Mouse (Mus musculus) kidney, postnatal 14 days (tissue): ENCODE data around the gene Rps10.
"Not testable (repeated sequence)": the region's sequence is repeated elsewhere in the genome, so short reads cannot be mapped to it uniquely, and the experiment has no call there.

Experiments
- DNase-seq: peaks from one replicate; pipeline ENCODE4 v3.0.0; 2022; ENCODE audit warnings: mixed read lengths

Gene Rps10

DNA sequence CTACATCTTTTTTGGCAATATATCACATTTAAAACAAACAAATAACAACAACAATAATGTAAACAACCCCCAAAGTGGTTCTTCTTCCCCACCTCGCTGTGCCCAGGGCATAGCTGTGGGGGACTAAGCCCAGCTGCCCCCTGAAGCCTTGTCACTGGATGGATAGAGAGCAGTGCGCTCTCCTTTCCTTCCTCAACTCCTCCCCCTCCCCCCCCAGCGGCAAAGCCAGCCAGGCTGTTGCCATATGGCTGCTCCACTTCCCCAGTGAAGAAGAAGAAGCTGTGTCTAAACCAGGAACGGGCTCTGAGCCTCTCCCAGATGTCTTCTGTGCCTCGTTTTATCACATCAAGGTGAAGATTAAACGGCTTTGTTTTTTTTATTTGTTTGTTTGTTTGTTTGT is 6.6 kb upstream of the Rps10 start:
- no peak for DNase-seq

DNA sequence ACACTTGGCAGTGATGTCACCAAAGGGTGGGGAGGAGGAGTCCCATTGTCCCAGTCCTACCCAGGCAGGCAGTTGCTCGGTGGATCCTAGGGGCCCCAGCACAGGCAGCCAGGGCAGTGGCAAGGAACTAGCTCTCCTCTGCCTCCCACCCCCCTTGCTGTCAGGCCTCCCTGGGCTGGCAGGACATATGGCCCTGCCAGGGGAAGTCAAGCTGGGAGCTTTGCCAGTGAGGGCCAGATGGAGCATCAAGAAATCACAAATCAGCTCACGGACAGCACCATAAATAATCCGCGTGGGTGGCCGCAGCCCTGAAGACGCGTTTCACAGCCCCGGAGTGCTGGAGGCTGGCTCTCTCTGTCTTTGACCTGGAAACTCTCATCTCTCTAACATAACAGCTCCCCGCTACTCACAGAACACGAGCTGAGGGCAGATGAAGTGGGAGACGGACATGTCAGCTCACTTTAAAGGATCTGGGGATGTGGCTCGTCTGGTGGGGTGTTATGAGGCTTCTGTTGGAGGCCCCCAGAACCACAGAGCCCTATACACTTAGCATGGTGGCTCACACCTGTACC is 6.1 kb upstream of the Rps10 start:
- DNase-seq, result peak; percentile 41

DNA sequence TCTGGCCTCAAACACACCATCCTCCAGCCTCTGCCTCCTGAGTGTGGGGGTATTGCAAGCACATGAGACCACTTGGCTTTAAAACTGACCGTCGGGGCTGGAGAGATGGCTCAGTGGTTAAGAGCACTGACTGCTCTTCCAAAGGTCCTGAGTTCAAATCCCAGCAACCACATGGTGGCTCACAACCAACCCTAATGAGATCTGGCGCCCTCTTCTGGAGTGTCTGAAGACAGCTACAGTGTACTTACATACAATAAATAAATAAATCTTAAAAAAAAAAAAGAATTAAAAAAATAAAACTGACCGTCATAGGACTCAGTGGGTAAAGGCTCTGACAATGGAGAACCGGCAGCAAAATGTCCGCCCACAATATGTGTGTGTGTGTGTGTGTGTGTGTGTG is 3.4 kb upstream of the Rps10 start:
- not testable (repeated sequence) for DNase-seq

DNA sequence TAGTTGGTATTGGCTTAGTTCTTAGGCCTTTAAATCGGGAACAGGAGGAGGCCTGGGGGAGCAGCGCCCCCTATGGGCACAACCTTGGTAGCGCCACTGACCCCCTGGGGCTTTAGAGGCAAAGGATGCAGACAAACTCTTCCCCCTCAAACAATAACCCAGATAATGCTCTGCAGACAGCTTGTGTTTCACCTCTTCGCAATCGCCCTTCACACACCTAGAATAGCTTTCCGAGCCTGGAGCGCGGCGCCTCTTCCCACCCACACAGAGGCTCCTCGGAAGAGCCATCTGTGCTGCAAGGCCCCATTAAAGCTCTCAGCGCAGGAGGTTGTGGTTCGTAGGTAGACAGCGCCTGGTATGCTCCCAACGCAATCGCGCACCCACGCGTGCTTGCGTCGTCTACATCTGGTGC is 2.5 kb upstream of the Rps10 start:
- no peak for DNase-seq

DNA sequence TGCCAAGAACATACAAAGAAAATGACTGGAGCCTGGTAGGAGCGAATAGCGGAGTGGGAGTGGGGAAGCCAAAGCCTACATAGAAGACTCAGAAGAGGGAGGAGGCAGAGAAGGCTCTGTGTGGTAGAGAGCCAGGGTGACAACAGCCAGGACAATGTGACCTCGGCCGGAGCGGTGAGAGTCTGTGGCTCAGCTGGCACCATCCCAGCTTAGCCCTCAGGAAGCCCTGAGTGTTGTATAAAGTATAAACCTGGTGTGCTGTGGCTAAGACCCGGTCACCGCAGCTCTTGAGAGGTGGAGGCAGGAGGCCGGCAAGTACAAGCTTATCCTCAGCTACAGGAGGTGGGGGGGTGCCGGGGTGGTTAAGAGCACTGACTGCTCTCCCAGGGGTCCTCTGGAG is 864 bp upstream of the Rps10 start:
- no peak for DNase-seq

DNA sequence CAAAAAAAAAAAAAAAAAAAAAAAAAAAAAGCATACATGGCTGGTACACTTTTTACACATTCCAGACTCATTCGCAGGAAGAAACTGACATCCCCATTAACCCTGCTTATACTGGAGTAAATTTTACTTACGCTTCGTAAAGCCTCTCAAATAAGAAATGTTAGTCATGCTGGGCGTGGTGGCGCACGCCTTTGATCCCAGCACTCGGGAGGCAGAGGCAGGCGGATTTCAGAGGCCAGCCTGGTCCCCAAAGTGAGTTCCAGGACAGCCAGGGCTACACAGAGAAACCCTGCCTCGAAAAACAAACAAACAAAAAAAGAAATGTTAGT is 930 bp downstream of the Rps10 start:
- not testable (repeated sequence) for DNase-seq

DNA sequence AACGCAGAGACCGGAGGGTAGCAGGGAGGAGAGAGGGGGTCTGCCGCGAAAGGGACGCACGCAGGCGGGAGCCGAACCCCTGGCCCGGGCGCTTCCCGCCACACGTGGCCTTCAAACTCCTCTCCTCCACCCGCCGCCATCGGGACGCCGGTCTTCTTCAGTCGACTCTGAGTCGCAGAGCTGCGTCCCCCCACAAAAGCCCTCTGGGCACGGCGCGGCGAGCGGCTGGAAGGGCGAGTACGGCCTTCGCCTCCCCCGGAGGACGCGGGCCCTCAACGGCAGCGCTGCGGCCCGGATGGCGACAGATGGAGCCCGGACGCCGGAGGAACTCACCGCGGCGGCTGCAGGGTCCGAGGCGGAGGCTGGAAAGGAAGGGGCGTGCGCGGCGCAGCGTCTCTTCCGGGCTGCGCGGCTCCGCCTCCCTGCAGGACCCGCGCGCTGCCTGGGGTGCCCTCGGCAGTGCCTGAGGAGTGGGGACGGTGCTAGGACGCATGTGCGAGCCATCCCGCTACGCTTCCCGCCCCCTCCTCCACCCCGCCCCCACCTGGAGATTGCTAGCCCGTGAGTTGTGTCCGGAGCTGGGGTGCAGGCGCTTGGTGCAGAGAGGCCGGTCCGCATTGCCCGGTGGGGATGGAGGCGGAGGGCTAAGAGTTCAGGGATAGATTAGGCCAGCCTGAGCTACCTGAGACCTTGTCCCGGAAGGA is 1.4 kb downstream of the Rps10 start, which contains the start of gene RPS10-NUDT3:
Gene RPS10-NUDT3 (minus strand): TSS at position 352 of the 704 bp plus-strand sequence.
- DNase-seq, result peak; percentile 94

DNA sequence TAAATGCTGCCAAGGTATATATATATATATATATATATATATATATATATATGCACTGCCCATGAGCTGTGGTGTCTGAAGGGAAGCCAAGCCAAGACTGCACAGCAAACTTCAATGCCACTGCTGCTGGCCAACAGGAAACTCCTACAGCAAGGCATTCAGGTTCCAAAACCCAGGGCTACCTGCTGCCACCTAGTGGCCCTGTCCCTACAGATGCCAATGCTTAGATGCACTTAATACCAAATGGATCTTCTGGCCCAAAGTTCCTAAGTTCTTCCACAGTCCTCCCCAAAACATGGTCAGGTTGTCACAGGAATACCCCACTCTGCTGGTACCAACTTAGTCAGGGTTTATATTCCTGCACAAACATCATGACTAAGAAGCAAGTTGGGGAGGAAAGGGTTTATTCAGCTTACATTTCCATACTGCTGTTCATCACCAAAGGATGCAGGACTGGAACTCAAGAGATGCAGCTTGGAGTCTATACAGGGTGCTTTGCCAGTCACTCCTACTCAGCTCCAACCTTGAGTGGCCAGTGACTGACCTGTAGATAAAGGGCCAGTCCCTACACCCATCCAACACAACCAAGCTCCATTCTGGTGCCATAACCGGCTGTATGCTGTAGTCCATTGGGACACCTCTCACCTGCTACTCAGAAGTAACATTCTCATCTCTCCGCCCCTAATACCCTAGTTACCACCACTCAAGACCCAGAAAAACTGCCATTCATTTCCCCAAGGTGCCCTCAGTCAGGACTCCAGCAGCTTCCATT is 7.0 kb downstream of the Rps10 start:
- peak; percentile 89 for DNase-seq

DNA sequence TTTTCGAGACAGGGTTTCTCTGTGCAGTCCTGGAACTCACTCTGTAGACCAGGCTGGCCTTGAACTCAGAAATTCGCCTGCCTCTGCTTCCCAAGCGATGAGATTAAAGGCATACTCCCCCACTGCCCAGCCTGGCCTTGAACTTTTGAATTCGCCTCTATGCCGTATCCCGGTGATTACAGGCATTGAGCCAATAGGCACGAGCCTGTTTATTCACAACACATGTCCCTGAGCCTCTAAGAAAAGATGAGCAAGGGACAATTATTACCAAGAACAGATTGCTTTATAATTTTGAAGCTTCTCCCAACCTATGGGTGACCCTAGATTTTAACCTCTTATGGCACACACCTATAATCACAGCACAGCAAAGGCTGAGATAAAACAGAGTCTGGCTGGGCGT is 8.1 kb downstream of the Rps10 start:
- DNase-seq, result no peak

DNA sequence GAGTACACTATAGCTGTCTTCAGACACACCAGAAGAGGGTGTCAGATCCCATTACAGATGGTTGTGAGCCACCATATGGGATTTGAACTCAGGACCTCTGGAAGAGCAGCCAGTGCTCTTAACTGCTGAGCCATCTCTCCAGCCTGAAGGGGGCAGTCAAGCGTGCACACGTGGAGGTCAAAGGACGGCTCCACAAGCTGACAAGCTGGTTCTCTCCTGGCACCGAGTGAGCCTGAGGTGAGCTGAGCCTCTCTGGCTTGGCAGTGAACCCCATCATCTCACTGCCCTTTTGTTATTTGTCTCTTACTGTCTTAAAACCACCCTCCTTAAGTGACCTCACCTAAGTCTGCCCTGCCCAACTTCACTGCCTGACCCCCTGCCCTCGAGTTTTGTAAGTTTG is 9.0 kb downstream of the Rps10 start:
- DNase-seq, result peak; percentile 69

DNA sequence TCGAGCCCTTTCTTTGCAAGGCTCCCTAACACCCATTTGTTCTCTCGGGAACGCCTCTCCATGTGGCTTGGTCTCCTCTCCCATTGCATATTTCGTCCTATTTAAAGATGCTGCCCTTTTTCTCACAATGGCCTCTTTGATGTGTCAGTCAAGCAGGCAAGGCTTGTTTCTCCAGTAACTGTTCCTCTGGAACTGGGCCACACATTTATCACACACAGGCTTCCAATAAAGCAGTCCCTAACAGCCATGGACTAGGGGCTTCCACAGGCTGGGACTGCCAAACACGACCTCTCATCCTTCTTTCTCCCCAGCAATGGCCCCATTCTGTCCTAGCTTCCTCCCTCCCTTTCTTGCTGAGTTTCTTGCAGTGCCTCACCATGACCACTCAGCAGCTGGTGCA is 9.8 kb downstream of the Rps10 start:
- DNase-seq, result no peak

DNA sequence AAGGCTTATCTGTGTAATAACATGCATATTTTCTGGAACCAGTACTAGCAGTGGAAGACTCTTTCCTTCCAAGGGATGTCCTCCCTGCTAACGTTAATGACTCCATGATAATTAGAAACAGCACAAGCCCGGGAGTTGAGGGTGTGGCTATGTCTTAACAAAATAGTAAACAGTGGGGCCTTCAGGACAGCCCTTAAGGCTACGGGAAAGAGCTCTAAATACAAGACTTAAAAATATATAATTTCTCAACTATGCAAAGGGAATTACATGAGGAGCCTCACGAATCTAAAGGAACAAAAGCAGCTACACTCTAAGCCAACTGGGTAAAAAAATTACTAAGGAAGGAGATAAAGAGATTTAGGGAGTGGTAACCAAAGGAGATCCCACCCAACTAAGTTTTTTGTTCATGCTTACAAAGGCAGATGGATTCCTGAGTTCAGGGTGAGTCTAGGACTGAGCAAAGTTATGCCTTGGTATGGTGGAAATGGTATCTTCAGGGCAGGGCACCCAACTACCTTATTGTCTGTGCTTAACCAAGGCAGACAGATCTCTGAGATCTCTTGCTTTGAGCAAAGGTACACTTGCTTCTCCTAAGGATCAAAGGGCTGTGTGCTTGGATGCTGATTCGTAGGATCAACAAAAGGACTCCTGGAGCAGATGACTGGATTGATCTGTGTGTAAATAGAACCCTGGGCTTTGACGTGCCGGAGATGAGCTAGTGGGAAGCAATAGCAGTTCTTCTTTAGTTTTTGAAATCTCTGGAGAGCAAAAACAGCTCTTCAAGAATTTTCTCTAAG is 10.8 kb downstream of the Rps10 start:
- no peak for DNase-seq

DNA sequence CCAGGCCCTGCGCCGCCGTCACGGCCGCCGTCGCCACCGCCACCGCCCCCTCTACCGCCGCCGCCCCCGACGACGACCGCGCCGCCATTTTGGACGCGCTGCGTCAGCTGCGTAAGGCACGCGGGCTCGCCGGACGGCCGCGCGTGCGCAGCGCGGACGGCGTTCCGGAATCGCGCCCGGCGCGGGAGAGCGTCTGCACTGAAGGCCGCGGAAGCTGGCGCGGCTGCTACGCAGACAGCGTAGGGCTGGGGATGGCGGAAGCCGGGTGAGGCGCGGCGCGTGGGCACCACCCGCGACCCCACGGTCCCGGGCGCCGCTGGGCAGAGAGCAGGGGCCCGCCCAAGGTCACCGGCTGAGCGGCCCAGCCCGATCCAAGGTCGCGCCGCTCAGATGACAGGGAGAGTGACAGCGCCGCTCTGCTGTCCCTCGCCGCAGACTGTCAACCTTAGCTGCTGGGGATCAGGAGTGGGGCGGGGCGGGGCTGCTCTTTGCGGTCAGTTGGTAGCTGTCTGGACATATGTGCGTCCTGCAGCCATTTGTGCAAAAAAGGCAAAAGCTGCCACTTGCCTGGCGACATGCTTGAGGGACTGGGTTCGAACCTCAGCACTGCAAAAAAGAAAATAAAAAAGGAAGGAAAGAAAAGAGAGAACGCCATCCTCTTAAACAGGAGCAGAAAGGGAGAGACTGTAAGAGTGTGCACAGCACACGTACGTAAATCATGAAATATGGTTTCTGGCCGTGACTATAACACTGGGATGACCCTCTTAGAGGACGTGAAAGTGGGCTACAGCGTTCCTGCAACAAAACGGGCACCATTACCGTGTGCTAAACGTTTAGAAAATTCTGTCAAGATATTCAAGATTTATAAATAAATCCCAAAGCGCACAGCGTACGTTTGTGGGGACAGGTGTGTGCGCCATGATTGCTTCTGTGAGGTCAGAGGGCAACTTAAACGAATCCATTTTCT is 12.8 kb downstream of the Rps10 start, which contains the start of gene Nudt3:
Gene Nudt3 (minus strand): TSS at position 136 of the 967 bp plus-strand sequence.
- DNase-seq, result peak; percentile 94

DNA sequence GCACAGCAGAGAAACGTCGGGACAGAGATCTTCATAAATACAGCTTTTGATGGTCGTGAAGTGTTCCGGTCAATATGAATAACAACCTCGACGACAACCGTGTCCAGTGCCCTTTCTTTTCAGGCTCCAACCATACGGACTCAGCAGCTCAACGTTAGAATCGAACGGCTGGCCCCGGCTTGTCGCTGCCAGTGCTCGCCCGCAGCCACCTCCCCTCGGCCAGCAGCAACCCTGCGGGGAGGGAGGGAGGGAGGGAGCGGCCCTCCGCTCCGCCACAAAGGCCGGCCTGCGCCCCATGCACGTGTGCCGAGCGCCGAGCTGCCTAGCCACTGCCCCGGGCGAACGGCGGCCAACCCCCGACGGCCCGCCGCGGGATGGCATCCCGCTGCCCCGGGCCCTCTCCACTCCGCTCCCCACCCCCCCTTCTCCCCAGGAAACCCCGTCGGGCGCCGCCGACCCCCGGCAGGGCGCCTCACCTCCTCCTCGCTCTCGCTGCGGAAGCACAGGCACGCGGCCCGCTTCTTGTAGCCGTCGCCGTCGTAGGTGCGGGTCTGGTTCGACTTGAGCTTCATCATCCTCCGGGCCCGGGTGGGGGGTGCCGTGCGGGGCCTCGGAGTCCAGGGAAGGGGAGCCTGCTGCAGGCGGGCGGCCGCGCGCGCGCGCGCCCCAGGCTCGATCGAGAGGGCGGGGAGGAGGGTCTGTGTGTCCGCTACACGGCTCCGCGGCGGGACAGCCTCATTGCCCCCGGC is 13.7 kb downstream of the Rps10 start:
- peak; percentile 54 for DNase-seq

DNA sequence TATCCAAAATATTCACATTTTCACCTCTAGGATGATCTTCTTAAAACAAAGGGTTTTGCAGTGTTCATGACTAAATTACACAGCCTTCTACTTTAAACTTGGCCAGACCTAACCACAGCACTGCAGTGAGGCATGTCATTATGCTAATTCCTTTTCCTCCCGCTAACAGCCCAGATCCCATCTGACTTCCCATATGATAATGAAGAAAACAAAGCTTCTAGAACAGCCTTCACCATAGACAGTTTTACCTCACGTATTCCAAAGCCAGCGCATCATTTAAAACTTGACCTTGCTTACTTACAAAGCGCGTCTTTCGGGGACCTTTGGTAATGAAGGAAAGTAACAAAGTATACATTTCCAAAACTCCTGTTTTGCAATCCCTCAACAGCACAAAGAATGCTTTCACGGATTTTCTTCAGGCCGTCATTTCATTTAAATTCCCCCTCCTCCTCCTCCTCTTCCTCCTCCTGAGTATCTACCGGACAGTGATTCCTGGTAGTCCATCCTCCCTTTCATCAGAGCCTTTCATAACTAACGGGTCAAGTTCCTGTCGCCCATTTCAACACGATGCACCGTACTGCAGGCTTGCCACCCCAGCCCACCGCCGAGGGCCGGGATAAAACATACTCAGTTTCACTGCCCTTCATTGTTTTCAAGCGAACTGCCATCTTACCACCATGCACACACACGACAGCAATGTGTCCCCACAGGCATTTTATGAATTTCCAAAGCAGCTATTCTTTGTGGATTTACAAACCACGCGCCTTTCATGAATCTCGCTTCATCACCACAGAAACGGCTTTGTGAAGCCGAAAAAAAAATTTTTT is 14.6 kb downstream of the Rps10 start:
- DNase-seq, result no peak

DNA sequence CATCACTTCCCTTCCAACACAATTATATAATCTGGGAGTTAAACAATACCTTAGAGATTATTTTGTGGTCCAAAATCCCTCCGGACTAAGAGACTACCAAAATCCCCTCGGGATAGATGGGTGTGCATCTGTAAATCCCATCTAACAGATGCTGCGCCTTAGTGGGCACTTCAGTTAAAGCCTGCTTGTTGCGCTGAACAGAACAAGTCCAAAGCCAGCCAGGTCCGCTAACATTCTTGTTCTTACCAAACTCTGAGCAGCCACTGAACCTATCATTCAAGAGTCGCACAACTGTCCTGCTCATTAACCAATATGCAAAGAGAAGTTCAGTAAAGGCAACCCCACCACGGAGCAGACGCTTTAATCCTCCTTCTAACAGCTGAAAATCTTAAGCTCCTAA is 15.3 kb downstream of the Rps10 start:
- DNase-seq, result no peak

DNA sequence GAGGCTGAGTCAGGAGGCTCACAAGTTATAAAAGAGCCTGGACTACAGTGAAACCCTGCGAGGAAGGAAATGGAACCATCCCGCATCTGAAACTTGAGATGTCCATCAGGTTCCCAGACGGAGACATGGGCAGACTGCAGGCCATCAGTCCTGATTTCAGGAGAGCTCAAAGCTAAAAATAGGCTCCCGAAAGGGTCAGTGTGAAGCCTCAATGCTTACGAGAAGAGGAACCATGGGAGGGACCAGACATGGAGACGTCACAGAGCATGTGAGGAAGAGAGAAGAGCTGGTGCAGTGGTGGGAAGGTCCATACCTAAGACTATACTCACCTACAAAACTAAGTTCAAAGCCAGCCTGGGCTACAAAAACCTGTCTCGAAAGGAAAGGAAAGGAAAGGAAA is 21.1 kb downstream of the Rps10 start:
- DNase-seq, result no peak

DNA sequence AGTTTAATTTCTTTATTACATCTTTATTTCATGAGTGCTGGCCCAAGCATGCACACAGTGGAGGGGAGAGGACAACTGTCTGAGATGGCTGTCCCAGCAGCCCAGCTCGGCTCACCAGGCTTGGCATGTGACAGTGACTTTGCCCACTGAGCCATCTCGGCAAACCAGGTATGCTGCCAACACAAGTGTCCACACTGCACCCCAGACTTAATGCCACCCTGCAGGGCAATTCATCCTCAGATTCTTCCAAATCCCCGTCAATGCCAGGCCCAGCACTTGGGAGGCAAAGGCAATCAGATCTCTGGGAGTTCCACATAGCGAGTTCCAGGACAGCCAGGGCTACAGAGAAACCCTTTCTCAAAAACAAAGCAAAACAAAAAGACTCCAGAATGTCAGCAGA is 23.5 kb downstream of the Rps10 start:
- DNase-seq, result no peak

DNA sequence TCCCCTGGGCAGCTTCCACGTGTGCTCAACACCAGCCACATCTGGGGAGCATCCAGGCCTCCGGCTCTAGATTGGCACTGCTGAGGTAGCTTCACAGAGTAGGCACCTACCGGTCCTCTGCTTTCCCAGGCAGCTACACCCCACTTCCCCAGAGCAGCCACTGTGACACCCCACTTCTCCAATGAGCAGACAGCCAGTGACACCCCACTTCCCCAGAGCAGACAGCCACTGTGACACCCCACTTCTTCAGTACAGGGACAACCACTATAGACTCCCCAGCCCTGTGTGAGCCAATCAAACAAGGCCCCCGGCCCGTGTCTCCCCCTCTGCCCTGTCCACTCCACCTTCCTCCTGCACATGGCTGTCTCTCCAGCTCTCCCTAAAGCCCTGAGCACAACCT is 24.5 kb downstream of the Rps10 start:
- no peak for DNase-seq

DNA sequence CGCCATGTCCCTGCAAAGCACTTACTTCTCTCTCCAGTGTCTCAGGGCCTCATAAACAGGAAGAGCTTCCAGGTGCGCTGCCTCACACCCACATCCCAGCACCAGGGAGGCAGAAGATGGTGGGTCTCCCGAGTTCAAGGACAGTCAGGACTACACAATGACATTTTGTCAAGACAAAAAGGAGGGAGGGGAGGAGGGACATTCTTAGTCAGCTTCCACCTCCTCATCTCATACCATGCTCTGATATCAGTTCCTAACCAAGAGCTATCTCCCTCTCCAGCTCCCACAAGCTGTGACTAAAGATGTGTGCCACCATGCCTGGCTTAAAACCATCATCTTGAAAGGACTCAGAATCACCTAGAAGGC is 25.0 kb downstream of the Rps10 start:
- DNase-seq, result no peak
